Comparison of ENCODE assay signal across 9 mouse cellular contexts in the genomic region with DNA sequence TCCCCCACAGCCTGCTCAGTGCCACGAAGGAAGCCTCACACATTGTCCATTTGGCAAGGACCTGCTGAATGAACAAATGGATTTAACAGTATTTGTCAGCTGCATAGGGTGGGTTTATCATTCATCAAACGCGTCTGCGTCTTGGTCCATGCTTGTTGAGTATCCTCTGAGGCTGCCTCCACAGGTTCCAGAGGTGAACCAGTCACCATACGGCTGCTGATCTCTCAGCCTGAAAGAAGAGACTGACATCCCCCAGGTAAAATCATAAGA. TPM values are rescaled to one million over a fixed set of nuclear protein-coding genes. Genes with fewer than 3 reads are reported as not detected.
DNase-seq lines count a peak whose midpoint lies in the region; ATAC-seq and TF ChIP-seq lines count a peak whose summit lies in the region.
"Had no signal": no experiment of that assay in that cellular context is flagged by ENCODE, and none has a peak within 500 bp of the region (broad histone marks: within the 10 kb centered on the region; RNA-seq: fewer than 3 reads in every experiment).

No protein-coding gene starts in this region.

- peaks cover 36% of the 10 kb centered on the region for H3K4me1 ChIP-seq in heart, embryonic 10.5 days
- H3K4me1 ChIP-seq in E14TG2a.4 (replicated peaks; ENCODE audit: low read depth, low read length) = peaks cover 65% of the 10 kb centered on the region
- peaks cover 6% of the 10 kb centered on the region; the same call in 1 of the 2 replicates for H3K4me1 ChIP-seq in hindbrain, embryonic 11.5 days (replicated peaks; ENCODE audit: control insufficient read depth, insufficient read depth, low read length)
- peaks cover 40% of the 10 kb centered on the region for H3K4me1 ChIP-seq in midbrain, embryonic 10.5 days

- no peaks in the 10 kb centered on the region for H3K9me3 ChIP-seq in heart, embryonic 10.5 days
- peaks cover 4% of the 10 kb centered on the region; the same call in 1 of the 2 replicates for H3K9me3 ChIP-seq in E14TG2a.4 (ENCODE audit: low read length)
- no peaks in the 10 kb centered on the region for H3K9me3 ChIP-seq in hindbrain, embryonic 11.5 days (ENCODE audit: control insufficient read depth, low read length)
- no peaks in the 10 kb centered on the region for H3K9me3 ChIP-seq in midbrain, embryonic 10.5 days (replicated peaks)

- H3K9ac ChIP-seq in hindbrain, embryonic 11.5 days (ENCODE audit: low read depth, low read length) = peak overlapping the region; percentile 49; the same call in 1 of the 2 replicates

- no peak for TF ChIP-seq CTCF in E14TG2a.4 (conservative IDR thresholded peaks at IDR 0.05; ENCODE audit: low read length)

- no peaks in the 10 kb centered on the region for H3K36me3 ChIP-seq in heart, embryonic 10.5 days
- no peaks in the 10 kb centered on the region for H3K36me3 ChIP-seq in E14TG2a.4 (ENCODE audit: insufficient read depth, low read length)
- H3K36me3 ChIP-seq in hindbrain, embryonic 11.5 days (ENCODE audit: control insufficient read depth, insufficient read depth, low read length) = no peaks in the 10 kb centered on the region
- H3K36me3 ChIP-seq in midbrain, embryonic 10.5 days = no peaks in the 10 kb centered on the region

- peak overlapping the region; percentile 58 for H3K4me3 ChIP-seq in heart, embryonic 10.5 days
- peak overlapping the region; percentile 68 for H3K4me3 ChIP-seq in E14TG2a.4 (replicated peaks; ENCODE audit: low read length)
- H3K4me3 ChIP-seq in hindbrain, embryonic 11.5 days (ENCODE audit: low read depth, low read length) = peak overlapping the region; percentile 36
- peak overlapping the region; percentile 58 for H3K4me3 ChIP-seq in midbrain, embryonic 10.5 days

- ATAC-seq in hindbrain, embryonic 11.5 days (ENCODE audit: low FRiP score) = 0 out of 2 replicates have a peak, but pooled peaks have one; percentile 4

- 21% methylated on average over 5 of the region's 5 CpGs for WGBS in heart, embryonic 10.5 days
- 25% methylated on average over 5 of the region's 5 CpGs for WGBS in hindbrain, embryonic 11.5 days
- WGBS in midbrain, embryonic 10.5 days = 17% methylated on average over 5 of the region's 5 CpGs

- peaks cover 71% of the 10 kb centered on the region for H3K27me3 ChIP-seq in heart, embryonic 10.5 days (ENCODE audit: insufficient read depth, poor library complexity, severe bottlenecking)
- peaks cover 87% of the 10 kb centered on the region for H3K27me3 ChIP-seq in E14TG2a.4 (ENCODE audit: insufficient read depth, low read length)
- H3K27me3 ChIP-seq in hindbrain, embryonic 11.5 days (ENCODE audit: control insufficient read depth, insufficient read depth, low read length) = peaks cover 37% of the 10 kb centered on the region
- peaks cover 87% of the 10 kb centered on the region for H3K27me3 ChIP-seq in midbrain, embryonic 10.5 days (ENCODE audit: low read depth, poor library complexity, severe bottlenecking)

- no peak for DNase-seq in heart, embryonic 10.5 days (ENCODE audit: low spot score)
- DNase-seq in heart, adult 18-20 months = no peak
- peak; percentile 25 for DNase-seq in hindbrain, embryonic 11.5 days (ENCODE audit: low spot score)
- no peak for DNase-seq in midbrain, embryonic 10.5 days (ENCODE audit: low spot score)
- DNase-seq in layer of hippocampus, postnatal 14 days (ENCODE audit: low spot score in 2 of 2) = no peak
- no peak for DNase-seq in layer of hippocampus, postnatal 10 days (ENCODE audit: low spot score in 2 of 2)
- DNase-seq in spleen, postnatal 10 days (ENCODE audit: low spot score in 2 of 2) = no peak
- DNase-seq: thymus, adult 18-20 months had no signal

- peak overlapping the region; percentile 80 for H3K4me2 ChIP-seq in hindbrain, embryonic 11.5 days (replicated peaks; ENCODE audit: low read depth, low read length)

- H3K27ac ChIP-seq in heart, embryonic 10.5 days = no peak overlapping the region
- no peak overlapping the region for H3K27ac ChIP-seq in hindbrain, embryonic 11.5 days (ENCODE audit: low read depth, low read length)
- no peak overlapping the region for H3K27ac ChIP-seq in midbrain, embryonic 10.5 days (replicated peaks)

RNA-seq across cellular contexts. Expression of a gene that starts 27.7 kb away (rescaled TPM):
- polyA plus RNA-seq in heart, embryonic 10.5 days (2016; fragmentation: Nextera tagmentation; extraction: Ambion mirVana) = 12.2 and 16.4 TPM in 2 replicates
- total RNA-seq in heart, adult 18-20 months (2021) = 10 to 100 TPM; 12.4 to 16.1 TPM
- 4.2 and 5.6 TPM in 2 replicates for polyA plus RNA-seq in hindbrain, embryonic 11.5 days (2014; fragmentation: Nextera tagmentation; extraction: Ambion mirVana)
- polyA plus RNA-seq in midbrain, embryonic 10.5 days (2016; fragmentation: Nextera tagmentation; extraction: Ambion mirVana) = 3.6 and 4.7 TPM in 2 replicates
- total RNA-seq in layer of hippocampus, postnatal 14 days (2021) = 10 to 100 TPM; 16.4 to 19.6 TPM
- 10 to 100 TPM; 12.7 to 16.0 TPM for total RNA-seq in layer of hippocampus, postnatal 10 days (2021)
